In the genomic region with DNA sequence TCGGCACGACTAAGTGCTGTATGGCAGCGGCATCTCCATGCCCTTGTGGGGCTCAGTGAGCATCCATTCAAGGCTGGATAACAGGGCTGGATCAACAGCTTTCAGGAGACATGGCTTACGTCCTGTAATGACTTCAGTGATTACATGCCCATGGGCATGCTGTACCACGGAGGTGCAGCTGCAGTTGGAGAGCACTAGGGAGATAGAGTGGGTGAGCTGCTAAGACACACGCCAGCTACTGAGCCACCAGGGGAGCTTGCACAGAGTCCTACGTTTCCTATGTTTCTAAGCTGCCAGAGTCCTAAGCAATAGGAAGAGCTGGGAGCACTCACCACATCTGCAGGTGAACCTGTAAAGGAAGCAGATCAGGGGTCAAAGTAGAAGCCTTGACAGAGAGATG, we compare ENCODE assay signal across 17 mouse cellular contexts. TPM values are rescaled to one million over a fixed set of nuclear protein-coding genes. Genes with fewer than 3 reads are reported as not detected.
DNase-seq lines count a peak whose midpoint lies in the region; ATAC-seq and TF ChIP-seq lines count a peak whose summit lies in the region.
"Had no signal": no experiment of that assay in that cellular context is flagged by ENCODE, and none has a peak within 500 bp of the region (broad histone marks: within the 10 kb centered on the region; RNA-seq: fewer than 3 reads in every experiment).

No protein-coding gene starts in this region.

- H3K4me1 ChIP-seq in intestine, embryonic 16.5 days (ENCODE audit: control insufficient read depth, insufficient read depth, low read length), result no peaks in the 10 kb centered on the region
- no peaks in the 10 kb centered on the region for H3K4me1 ChIP-seq in intestine, postnatal 0 days (replicated peaks; ENCODE audit: control insufficient read depth, insufficient read depth, low read length)
- no peaks in the 10 kb centered on the region for H3K4me1 ChIP-seq in midbrain, embryonic 11.5 days (ENCODE audit: control insufficient read depth, insufficient read depth, low read length)
- H3K4me1 ChIP-seq in midbrain, embryonic 16.5 days (ENCODE audit: control insufficient read depth, insufficient read depth, low read length), result no peaks in the 10 kb centered on the region
- H3K4me1 ChIP-seq in forebrain, postnatal 0 days (ENCODE audit: insufficient read depth), result no peaks in the 10 kb centered on the region
- H3K4me1 ChIP-seq: embryonic facial prominence, embryonic 10.5 days; embryonic facial prominence, embryonic 12.5 days; forebrain, embryonic 13.5 days; forebrain, embryonic 15.5 days had no signal

- no peak for TF ChIP-seq CTCF in intestine, postnatal 0 days (IDR thresholded peaks at IDR 0.05; ENCODE audit: low read depth)
- TF ChIP-seq CTCF in forebrain, postnatal 0 days (IDR thresholded peaks at IDR 0.05; ENCODE audit: low read depth), result no peak

- DNase-seq in midbrain, embryonic 11.5 days (ENCODE audit: low spot score, missing footprints), result peak; percentile 82
- DNase-seq in forebrain, postnatal 0 days, result no peak
- DNase-seq: adrenal gland, adult 2 months; adrenal gland, postnatal 10 days; adrenal gland, postnatal 25 days; cerebellum, adult 11-12 months; cerebellum, adult 2 months; cerebellum, adult 9-10 months; cerebellum, postnatal 10 days; cerebellum, postnatal 25 days had no signal

- no peak overlapping the region for H3K4me2 ChIP-seq in intestine, embryonic 16.5 days (ENCODE audit: low read depth, low read length)
- no peak overlapping the region for H3K4me2 ChIP-seq in intestine, postnatal 0 days (replicated peaks; ENCODE audit: low read depth)
- no peak overlapping the region for H3K4me2 ChIP-seq in midbrain, embryonic 11.5 days
- no peak overlapping the region for H3K4me2 ChIP-seq in midbrain, embryonic 16.5 days (ENCODE audit: low read length)
- H3K4me2 ChIP-seq in forebrain, postnatal 0 days (ENCODE audit: low read depth), result no peak overlapping the region
- H3K4me2 ChIP-seq: embryonic facial prominence, embryonic 12.5 days; forebrain, embryonic 13.5 days; forebrain, embryonic 15.5 days had no signal

- no peak overlapping the region for H3K27ac ChIP-seq in intestine, embryonic 16.5 days (ENCODE audit: low read length)
- no peak overlapping the region for H3K27ac ChIP-seq in intestine, postnatal 0 days (ENCODE audit: low read depth, low read length)
- H3K27ac ChIP-seq in midbrain, embryonic 11.5 days (ENCODE audit: low read depth, low read length), result no peak overlapping the region
- H3K27ac ChIP-seq in midbrain, embryonic 16.5 days (ENCODE audit: low read length), result no peak overlapping the region
- no peak overlapping the region for H3K27ac ChIP-seq in forebrain, postnatal 0 days (ENCODE audit: low read depth, low read length)
- H3K27ac ChIP-seq: embryonic facial prominence, embryonic 10.5 days; embryonic facial prominence, embryonic 12.5 days; forebrain, embryonic 13.5 days; forebrain, embryonic 15.5 days had no signal

- no peaks in the 10 kb centered on the region for H3K27me3 ChIP-seq in intestine, embryonic 16.5 days (replicated peaks; ENCODE audit: control insufficient read depth, insufficient read depth, low read length)
- H3K27me3 ChIP-seq in intestine, postnatal 0 days (replicated peaks; ENCODE audit: control insufficient read depth, insufficient read depth, low read length), result no peaks in the 10 kb centered on the region
- no peaks in the 10 kb centered on the region for H3K27me3 ChIP-seq in midbrain, embryonic 11.5 days (ENCODE audit: control insufficient read depth, insufficient read depth, low read length)
- no peaks in the 10 kb centered on the region for H3K27me3 ChIP-seq in midbrain, embryonic 16.5 days (ENCODE audit: control insufficient read depth, insufficient read depth, low read depth, low read length)
- H3K27me3 ChIP-seq in forebrain, postnatal 0 days (ENCODE audit: insufficient read depth, low read length), result no peaks in the 10 kb centered on the region
- H3K27me3 ChIP-seq: embryonic facial prominence, embryonic 12.5 days; forebrain, embryonic 13.5 days; forebrain, embryonic 15.5 days had no signal

- WGBS in intestine, embryonic 16.5 days, result 91% methylated on average over 7 of the region's 7 CpGs
- WGBS in intestine, postnatal 0 days, result 96% methylated on average over 7 of the region's 7 CpGs
- WGBS in midbrain, embryonic 11.5 days, result 92% methylated on average over 7 of the region's 7 CpGs
- 95% methylated on average over 7 of the region's 7 CpGs for WGBS in midbrain, embryonic 16.5 days
- 93% methylated on average over 7 of the region's 7 CpGs for WGBS in forebrain, postnatal 0 days

- no peak overlapping the region for H3K4me3 ChIP-seq in intestine, embryonic 16.5 days (ENCODE audit: low read length)
- no peak overlapping the region for H3K4me3 ChIP-seq in intestine, postnatal 0 days (ENCODE audit: low read depth, low read length)
- no peak overlapping the region for H3K4me3 ChIP-seq in midbrain, embryonic 11.5 days (ENCODE audit: low read depth, low read length)
- H3K4me3 ChIP-seq in midbrain, embryonic 16.5 days (ENCODE audit: low read depth, low read length), result no peak overlapping the region
- no peak overlapping the region for H3K4me3 ChIP-seq in forebrain, postnatal 0 days (ENCODE audit: low read depth, low read length)
- H3K4me3 ChIP-seq: embryonic facial prominence, embryonic 10.5 days; embryonic facial prominence, embryonic 12.5 days; forebrain, embryonic 13.5 days; forebrain, embryonic 15.5 days had no signal

- H3K9ac ChIP-seq in intestine, embryonic 16.5 days (ENCODE audit: low read depth, low read length), result 0 out of 2 replicates have a peak overlapping the region, but pooled peaks have one; percentile 5
- H3K9ac ChIP-seq in intestine, postnatal 0 days (ENCODE audit: low read depth, low read length), result no peak overlapping the region
- no peak overlapping the region for H3K9ac ChIP-seq in midbrain, embryonic 11.5 days (ENCODE audit: low read length)
- no peak overlapping the region for H3K9ac ChIP-seq in midbrain, embryonic 16.5 days (ENCODE audit: low read depth, low read length)
- no peak overlapping the region for H3K9ac ChIP-seq in forebrain, postnatal 0 days
- H3K9ac ChIP-seq: embryonic facial prominence, embryonic 12.5 days; forebrain, embryonic 13.5 days; forebrain, embryonic 15.5 days had no signal

- no peak for ATAC-seq in intestine, embryonic 16.5 days
- ATAC-seq in intestine, postnatal 0 days, result no peak
- ATAC-seq in midbrain, embryonic 11.5 days (ENCODE audit: low FRiP score), result no peak
- no peak for ATAC-seq in midbrain, embryonic 16.5 days
- no peak for ATAC-seq in forebrain, postnatal 0 days
- ATAC-seq: forebrain, embryonic 13.5 days; forebrain, embryonic 15.5 days had no signal

- H3K9me3 ChIP-seq in intestine, embryonic 16.5 days (ENCODE audit: control insufficient read depth, low read length), result no peaks in the 10 kb centered on the region
- no peaks in the 10 kb centered on the region for H3K9me3 ChIP-seq in intestine, postnatal 0 days (ENCODE audit: control insufficient read depth)
- peaks cover 5% of the 10 kb centered on the region; the same call in 1 of the 2 replicates for H3K9me3 ChIP-seq in midbrain, embryonic 11.5 days (ENCODE audit: control insufficient read depth, low read length)
- H3K9me3 ChIP-seq in midbrain, embryonic 16.5 days (replicated peaks; ENCODE audit: control insufficient read depth, low read length, poor library complexity, severe bottlenecking), result no peaks in the 10 kb centered on the region
- no peaks in the 10 kb centered on the region for H3K9me3 ChIP-seq in forebrain, postnatal 0 days (ENCODE audit: low read length)
- H3K9me3 ChIP-seq: embryonic facial prominence, embryonic 12.5 days; forebrain, embryonic 15.5 days had no signal

- H3K36me3 ChIP-seq in intestine, embryonic 16.5 days (ENCODE audit: control insufficient read depth, insufficient read depth, low read length), result peaks cover 8% of the 10 kb centered on the region; the same call in 1 of the 2 replicates
- peaks cover 46% of the 10 kb centered on the region; the same call in 1 of the 2 replicates for H3K36me3 ChIP-seq in intestine, postnatal 0 days (ENCODE audit: control insufficient read depth, insufficient read depth)
- H3K36me3 ChIP-seq in midbrain, embryonic 11.5 days (ENCODE audit: control insufficient read depth, insufficient read depth, low read length), result peaks cover 22% of the 10 kb centered on the region
- peaks cover 16% of the 10 kb centered on the region for H3K36me3 ChIP-seq in midbrain, embryonic 16.5 days (ENCODE audit: control insufficient read depth, insufficient read depth, low read length)
- H3K36me3 ChIP-seq in forebrain, postnatal 0 days (ENCODE audit: insufficient read depth), result peaks cover 38% of the 10 kb centered on the region

RNA-seq across cellular contexts. Expression of a gene that starts 30.7 kb away (rescaled TPM):
- polyA plus RNA-seq in intestine, embryonic 16.5 days (2015; fragmentation: Nextera tagmentation; extraction: Ambion mirVana), result 9.5 and 10.1 TPM in 2 replicates
- 3.1 and 3.2 TPM in 2 replicates for polyA plus RNA-seq in intestine, postnatal 0 days (2015; fragmentation: Nextera tagmentation; extraction: Ambion mirVana)
- polyA plus RNA-seq in midbrain, embryonic 11.5 days (2014; fragmentation: Nextera tagmentation; extraction: Ambion mirVana), result 3.6 and 4.4 TPM in 2 replicates
- polyA plus RNA-seq in midbrain, embryonic 16.5 days (2015; fragmentation: Nextera tagmentation; extraction: Ambion mirVana), result 4.8 and 5.1 TPM in 2 replicates
- 7.2 and 7.5 TPM in 2 replicates for total RNA-seq in forebrain, postnatal 0 days (2014; rRNA removed)
- 5.7 and 6.2 TPM in 2 replicates for polyA plus RNA-seq in forebrain, postnatal 0 days (2015; fragmentation: Nextera tagmentation; extraction: Ambion mirVana)
